Mouse (Mus musculus) lung, adult 2 months (tissue): ENCODE results near the gene Cradd. TPM values are rescaled to one million over a fixed set of nuclear protein-coding genes. Genes with fewer than 3 reads are reported as not detected.

Experiments used
- DNase-seq: peaks from one replicate; pipeline ENCODE4 v3.0.0; 2022
- H3K4me1 ChIP-seq: fragments of 200-500 bp; 2 replicates; pipeline ENCODE4 v1.6.1; 2011; ENCODE audit warnings: low read length; ENCODE audit not compliant: control insufficient read depth, insufficient read depth
- H3K4me3 ChIP-seq: fragments of 200-500 bp; replicated peaks from 2 replicates; pipeline ENCODE3; 2011; ENCODE audit warnings: low read depth, mild to moderate bottlenecking, control low read depth, low read length; ENCODE audit errors: extremely low read depth
- CTCF ChIP-seq: fragments of 200-500 bp; IDR thresholded peaks from 2 replicates; pipeline ENCODE4 v1.5.1; 2011; ENCODE audit warnings: mild to moderate bottlenecking, low read length, control low read depth; ENCODE audit not compliant: insufficient read depth
- POLR2A ChIP-seq: fragments of 200-500 bp; IDR thresholded peaks from 2 replicates; pipeline ENCODE4 v1.6.1; 2011; ENCODE audit warnings: low read depth, mild to moderate bottlenecking, control low read depth, low read length, borderline replicate concordance; ENCODE audit errors: extremely low read depth
- WGBS: fragments of 180-500 bp; shearing (Covaris S2); methylation state at CpG from one replicate; pipeline ENCODE4 v1.1.7; 2018; 5-methylcytosine and 5-hydroxymethylcytosine counted together
- polyA plus RNA-seq: library from polyadenylated mRNA; depleted of rRNA; stranded (reverse); fragments of >200 nt; gene quantifications from 2 replicates; pipeline ENCODE4 v1.2.3, GENCODE M21; 2012

The Cradd gene
- polyA plus RNA-seq, 1 experiment: 21.0 TPM

GRCm38 (mm10) chr10:95256095-95256494 lies 67.8 kb downstream of the Cradd start:
- TF ChIP-seq CTCF: no peak
- TF ChIP-seq POLR2A: no peak
- no peak for DNase-seq
- Histone ChIP-seq H3K4me1 (peaks cover 6% of the 10 kb centered on the region), H3K4me3 (no peak overlapping the region)
- 57% methylated on average over 7 of the region's 7 CpGs for WGBS

- TF ChIP-seq POLR2A (no peak), CTCF (no peak)
- no peak for DNase-seq
- H3K4me3 ChIP-seq: no peak overlapping the region
- WGBS: 49% methylated on average over 8 of the region's 8 CpGs
- H3K4me1 ChIP-seq: peaks cover 2% of the 10 kb centered on the region; the same call in 1 of the 2 replicates
These were observed 68.8 kb downstream of the Cradd start for GRCm38 (mm10) chr10:95255018-95255680.

DNA sequence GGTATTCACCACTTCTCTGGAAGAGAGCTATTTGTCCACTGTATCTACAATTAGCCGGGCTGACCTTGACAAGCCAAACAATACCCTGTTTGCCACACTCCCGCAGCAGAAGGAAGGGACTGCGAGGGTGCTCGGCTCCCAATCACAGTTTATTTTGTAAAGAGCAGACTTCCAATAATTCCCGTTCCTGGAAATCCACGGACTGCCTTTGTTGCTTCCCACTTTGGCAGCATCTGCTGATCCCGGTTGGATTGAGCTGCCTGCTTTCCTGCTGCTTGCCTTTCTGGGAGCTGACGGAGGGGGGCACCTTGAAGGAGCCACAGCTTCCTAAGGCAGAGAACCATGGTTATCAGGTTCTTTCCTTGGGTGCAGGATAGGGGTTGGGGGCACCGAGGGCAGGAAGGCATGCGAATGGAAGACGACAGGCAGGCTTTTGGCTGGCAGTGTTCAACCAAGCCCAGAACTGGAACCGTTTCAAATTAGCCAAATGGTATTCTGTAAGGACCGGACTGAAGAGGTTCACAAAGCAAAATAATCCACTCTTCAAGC lies 69.4 kb downstream of the Cradd start:
- DNase-seq: peak; percentile 48
- peak overlapping the region; percentile 39 for H3K4me3 ChIP-seq

DNA sequence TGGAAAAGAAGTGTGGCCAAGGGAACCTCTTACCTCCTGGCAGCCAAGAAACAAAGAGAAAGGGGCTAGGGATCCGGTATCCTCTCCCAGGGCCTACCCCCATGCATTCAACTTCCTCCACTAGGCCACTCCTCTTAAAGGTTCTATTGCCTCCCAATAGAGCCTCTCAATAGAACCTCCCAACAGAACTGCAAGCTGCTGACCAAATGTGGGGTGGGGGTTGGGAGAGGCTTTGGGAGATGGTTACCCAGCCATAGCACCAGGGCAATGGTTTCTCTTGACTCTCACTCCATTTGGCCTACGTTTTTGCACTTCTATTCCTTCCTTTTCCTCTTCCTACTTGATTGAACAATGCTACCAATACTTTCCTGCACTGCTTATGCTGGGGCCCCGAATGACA lies 69.9 kb downstream of the Cradd start:
- peaks cover 2% of the 10 kb centered on the region; the same call in 1 of the 2 replicates for H3K4me1 ChIP-seq
- no peak for DNase-seq
- no peak overlapping the region for H3K4me3 ChIP-seq
- 36% methylated on average over 3 of the region's 3 CpGs for WGBS
- TF ChIP-seq CTCF (no peak), POLR2A (no peak)

More for the DNA sequence above, 69.4 kb downstream of the Cradd start:
- H3K4me1 ChIP-seq: peaks cover 2% of the 10 kb centered on the region; the same call in 1 of the 2 replicates
- WGBS: 22% methylated on average over 13 of the region's 13 CpGs
- no peak for TF ChIP-seq POLR2A
- TF ChIP-seq CTCF: 0 out of 2 replicates have a peak, but pooled peaks have one; percentile 14

DNA sequence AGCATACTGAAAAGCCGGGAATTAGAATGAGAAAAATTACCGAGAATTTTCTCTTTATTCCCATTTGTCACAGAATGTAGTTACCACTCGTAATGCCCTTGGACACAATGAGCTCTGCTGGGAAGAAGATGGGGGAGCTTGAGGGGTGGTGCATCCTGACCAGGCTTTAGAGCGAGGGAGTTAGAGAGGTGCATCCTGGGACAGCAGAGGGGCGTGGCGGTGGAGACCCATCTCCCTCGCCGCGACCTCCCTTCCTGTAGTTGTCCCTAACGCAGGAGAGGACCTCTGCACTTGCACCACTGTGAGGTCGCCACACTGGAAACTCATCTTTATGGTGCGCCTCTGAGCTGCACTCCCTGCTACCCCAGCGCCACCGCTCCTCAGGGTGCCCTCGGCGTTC lies 72.3 kb downstream of the Cradd start:
- Histone ChIP-seq H3K4me3 (no peak overlapping the region), H3K4me1 (no peaks in the 10 kb centered on the region; the same call in 1 of the 2 replicates)
- 89% methylated on average over 16 of the region's 16 CpGs for WGBS
- no peak for DNase-seq
- no peak for TF ChIP-seq CTCF

DNA sequence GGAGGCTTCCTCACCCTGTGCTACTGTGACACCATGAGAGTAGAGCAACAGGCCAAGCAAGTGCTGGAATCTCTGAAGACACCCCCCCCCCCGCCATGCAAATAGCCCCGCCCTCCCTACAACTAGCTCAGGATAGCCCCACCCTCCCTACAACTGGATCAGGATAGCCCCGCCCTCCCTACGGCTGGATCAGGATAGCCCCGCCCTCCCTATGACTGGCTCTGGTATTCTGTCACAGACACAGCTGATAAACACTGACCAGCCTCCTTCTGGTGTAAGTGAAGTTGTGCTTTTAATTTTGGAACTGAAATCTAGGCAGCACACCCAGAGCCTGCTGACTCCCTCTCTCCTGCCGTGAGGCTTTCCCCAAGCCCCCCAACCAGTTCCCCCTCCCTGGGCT lies 75.6 kb downstream of the Cradd start:
- H3K4me1 ChIP-seq: no peaks in the 10 kb centered on the region
- WGBS: 49% methylated on average over 6 of the region's 6 CpGs
- no peak overlapping the region for H3K4me3 ChIP-seq
- no peak for DNase-seq
- TF ChIP-seq CTCF (no peak), POLR2A (no peak)

GRCm38 (mm10) chr10:95246696-95247095 lies 77.2 kb downstream of the Cradd start:
- TF ChIP-seq POLR2A: no peak
- no peak for TF ChIP-seq CTCF
- DNase-seq: no peak
- no peaks in the 10 kb centered on the region for H3K4me1 ChIP-seq
- H3K4me3 ChIP-seq: no peak overlapping the region
- 48% methylated on average over 2 of the region's 2 CpGs for WGBS

DNA sequence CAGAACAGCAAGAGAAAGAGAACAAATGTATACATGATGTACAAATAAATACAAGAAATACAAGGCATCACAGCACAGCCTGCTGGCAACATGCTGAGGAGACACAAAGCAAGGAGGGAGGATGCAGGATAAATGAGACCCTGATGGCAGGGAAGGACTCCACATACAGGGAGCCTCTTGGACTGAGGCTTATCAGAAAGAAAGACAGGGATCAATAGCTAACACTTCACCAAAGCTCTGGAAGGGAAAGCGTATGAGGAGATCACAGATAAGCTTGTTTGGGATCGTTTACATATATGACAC lies 78.3 kb downstream of the Cradd start:
- TF ChIP-seq POLR2A: no peak
- 0 out of 2 replicates have a peak, but pooled peaks have one; percentile 12 for TF ChIP-seq CTCF
- no peak for DNase-seq
- no peak overlapping the region for H3K4me3 ChIP-seq
- no peaks in the 10 kb centered on the region for H3K4me1 ChIP-seq
- WGBS: 59% methylated on average over 2 of the region's 2 CpGs

DNA sequence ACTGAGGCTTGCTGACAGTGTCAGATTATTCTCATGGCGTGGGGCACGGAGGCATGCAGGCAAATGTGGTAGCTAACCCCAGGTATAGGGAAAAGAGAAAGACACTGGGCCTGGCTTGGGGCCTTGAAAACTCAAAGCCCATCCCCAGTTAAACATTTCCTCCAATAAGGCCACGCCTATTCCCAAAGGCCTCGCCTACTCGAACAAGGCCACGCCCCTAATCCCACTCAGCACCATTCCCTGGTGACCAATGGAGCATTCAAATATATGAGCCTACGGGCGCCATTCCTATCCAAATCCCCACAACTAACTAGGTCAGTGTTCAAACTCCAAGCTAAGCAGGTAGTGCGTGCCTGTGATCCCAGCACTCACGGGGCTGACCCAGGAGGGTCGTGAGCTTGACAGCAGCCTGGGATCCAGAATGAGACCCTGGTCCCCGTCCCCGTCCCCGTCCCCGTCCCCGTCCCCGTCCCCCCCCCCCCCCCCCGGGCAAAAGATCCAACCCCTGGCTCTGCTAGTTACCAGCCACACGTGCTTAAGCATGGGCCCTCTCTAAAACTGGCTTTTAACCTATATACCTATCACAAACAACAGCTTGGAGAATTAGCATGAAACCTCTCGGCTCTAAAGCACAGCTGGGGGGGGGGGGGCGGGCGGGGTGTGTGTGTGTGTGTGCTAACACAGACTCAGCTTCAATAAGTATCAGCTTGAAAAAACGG lies 78.8 kb downstream of the Cradd start:
- TF ChIP-seq CTCF (no peak), POLR2A (no peak)
- no peak for DNase-seq
- no peaks in the 10 kb centered on the region for H3K4me1 ChIP-seq
- no peak overlapping the region for H3K4me3 ChIP-seq
- 65% methylated on average over 23 of the region's 23 CpGs for WGBS
